In genomic region chr11:35693136-35693535, GRCm38 (mm10) we compare ENCODE assay signal across 9 mouse cellular contexts.
DNase-seq lines count a peak whose midpoint lies in the region; ATAC-seq and TF ChIP-seq lines count a peak whose summit lies in the region.
"Had no signal": no experiment of that assay in that cellular context is flagged by ENCODE, and none has a peak within 500 bp of the region (broad histone marks: within the 10 kb centered on the region; RNA-seq: fewer than 3 reads in every experiment).

No protein-coding gene starts in this region.

- H3K9me3 ChIP-seq in liver, embryonic 12.5 days (replicated peaks): no peaks in the 10 kb centered on the region
- H3K9me3 ChIP-seq in hindbrain, embryonic 12.5 days (replicated peaks): no peaks in the 10 kb centered on the region; the same call in 1 of the 2 replicates
- H3K9me3 ChIP-seq: embryonic facial prominence, embryonic 15.5 days had no signal

- no peaks in the 10 kb centered on the region for H3K36me3 ChIP-seq in liver, embryonic 12.5 days
- H3K36me3 ChIP-seq in hindbrain, embryonic 12.5 days: peaks cover 14% of the 10 kb centered on the region

- no peaks in the 10 kb centered on the region for H3K4me1 ChIP-seq in liver, embryonic 12.5 days
- H3K4me1 ChIP-seq in bone marrow, adult 2 months (ENCODE audit: control insufficient read depth, insufficient read depth, low read length): no peaks in the 10 kb centered on the region
- H3K4me1 ChIP-seq in embryonic fibroblast, embryonic 13.5 days (ENCODE audit: control insufficient read depth, insufficient read depth, low read length): no peaks in the 10 kb centered on the region
- no peaks in the 10 kb centered on the region for H3K4me1 ChIP-seq in hindbrain, embryonic 12.5 days
- H3K4me1 ChIP-seq: embryonic facial prominence, embryonic 15.5 days had no signal

- no peak for ATAC-seq in liver, embryonic 12.5 days
- peak; percentile 38 for ATAC-seq in hindbrain, embryonic 12.5 days (ENCODE audit: low FRiP score)

- H3K4me2 ChIP-seq in liver, embryonic 12.5 days: no peak overlapping the region
- H3K4me2 ChIP-seq in hindbrain, embryonic 12.5 days (replicated peaks): no peak overlapping the region
- H3K4me2 ChIP-seq: embryonic facial prominence, embryonic 15.5 days had no signal

- TF ChIP-seq CTCF in bone marrow, adult 2 months (IDR thresholded peaks at IDR 0.05; ENCODE audit: control insufficient read depth, insufficient read depth, low read length): peak; percentile 60
- TF ChIP-seq CTCF in embryonic fibroblast, embryonic 13.5 days (IDR thresholded peaks at IDR 0.05; ENCODE audit: borderline replicate concordance, insufficient read depth, low read length): peak; percentile 46; the same call in 1 of the 2 replicates

- no peaks in the 10 kb centered on the region for H3K27me3 ChIP-seq in liver, embryonic 12.5 days (replicated peaks)
- H3K27me3 ChIP-seq in hindbrain, embryonic 12.5 days: no peaks in the 10 kb centered on the region
- H3K27me3 ChIP-seq: embryonic facial prominence, embryonic 15.5 days had no signal

- H3K27ac ChIP-seq in liver, embryonic 12.5 days: no peak overlapping the region
- no peak overlapping the region for H3K27ac ChIP-seq in bone marrow, adult 2 months (ENCODE audit: control insufficient read depth, insufficient read depth, low read depth, low read length, poor library complexity)
- no peak overlapping the region for H3K27ac ChIP-seq in embryonic fibroblast, embryonic 13.5 days (ENCODE audit: insufficient read depth, low read length)
- no peak overlapping the region for H3K27ac ChIP-seq in hindbrain, embryonic 12.5 days
- H3K27ac ChIP-seq: embryonic facial prominence, embryonic 15.5 days had no signal

- TF ChIP-seq POLR2A in bone marrow, adult 2 months (IDR thresholded peaks at IDR 0.05; ENCODE audit: borderline replicate concordance, control insufficient read depth, low read depth, low read length): no peak
- TF ChIP-seq POLR2A in embryonic fibroblast, embryonic 13.5 days (IDR thresholded peaks at IDR 0.05; ENCODE audit: low read depth, low read length): no peak

- DNase-seq in liver: peak; percentile 67
- DNase-seq in left cerebral cortex, postnatal 25 days (ENCODE audit: low spot score in 2 of 2): peak; percentile 44 to 59
- peak; percentile 88 for DNase-seq in neural tube, embryonic 10.5 days (ENCODE audit: extremely low spot score, low spot score)
- peak; percentile 27 to 30 for DNase-seq in thymus, postnatal 36 days

- 14% methylated on average over 5 of the region's 5 CpGs for WGBS in liver, embryonic 12.5 days (ENCODE audit: insufficient replicate concordance)
- WGBS in bone marrow, adult 2 months: 22% methylated on average over 5 of the region's 5 CpGs
- WGBS in hindbrain, embryonic 12.5 days: 11% methylated on average over 5 of the region's 5 CpGs

- no peak overlapping the region for H3K4me3 ChIP-seq in liver, embryonic 12.5 days
- H3K4me3 ChIP-seq in bone marrow, adult 2 months (replicated peaks; ENCODE audit: control insufficient read depth, low read depth, low read length): no peak overlapping the region
- H3K4me3 ChIP-seq in embryonic fibroblast, embryonic 13.5 days (ENCODE audit: insufficient read depth, low read length): no peak overlapping the region
- no peak overlapping the region for H3K4me3 ChIP-seq in hindbrain, embryonic 12.5 days
- H3K4me3 ChIP-seq: embryonic facial prominence, embryonic 15.5 days had no signal

- no peak overlapping the region for H3K9ac ChIP-seq in liver, embryonic 12.5 days
- H3K9ac ChIP-seq in hindbrain, embryonic 12.5 days: 0 out of 2 replicates have a peak overlapping the region, but pooled peaks have one; percentile 18
- H3K9ac ChIP-seq: embryonic facial prominence, embryonic 15.5 days had no signal

- intact Hi-C loops in left cerebral cortex, postnatal 25 days (cut with DNase I): no loop called here

Comparison
In these comparisons a context has a peak if more than half of its experiments do, and no peak if none do; other contexts are left out.
1. DNase-seq: peak in every context shown above with its lines; median percentile 88 in neural tube, embryonic 10.5 days; 67 in liver; 52 in left cerebral cortex, postnatal 25 days; 28 in thymus, postnatal 36 days.